Mouse (Mus musculus) heart, embryonic 13.5 days (tissue): ENCODE data around the gene Rgs13. TPM values are rescaled to one million over a fixed set of nuclear protein-coding genes. Genes with fewer than 3 reads are reported as not detected.

Experiments
- ATAC-seq: fragments of 200-750 bp; cut with Nextera tagmentation; 2 replicates; pipeline ENCODE4 v1.8.0; 2017; ENCODE audit warnings: moderate TSS enrichment; ENCODE audit not compliant: insufficient number of reproducible peaks, low FRiP score, low TSS enrichment; ENCODE audit errors: extremely low read depth
- H3K27ac ChIP-seq: fragments of 300-500 bp; sonication (generic); replicated peaks from 2 replicates; pipeline ENCODE4 v1.5.1; 2015; ENCODE audit warnings: moderate library complexity, mild to moderate bottlenecking, inconsistent platforms
- H3K27me3 ChIP-seq: fragments of 300-500 bp; sonication (generic); replicated peaks from 2 replicates; pipeline ENCODE4 v1.6.1; 2015; ENCODE audit warnings: mild to moderate bottlenecking, inconsistent platforms
- H3K36me3 ChIP-seq: fragments of 300-500 bp; sonication (generic); 2 replicates; pipeline ENCODE4 v1.6.1; 2015; ENCODE audit warnings: mild to moderate bottlenecking, inconsistent platforms
- H3K4me1 ChIP-seq: fragments of 300-500 bp; sonication (generic); 2 replicates; pipeline ENCODE4 v1.6.1; 2015; ENCODE audit warnings: inconsistent platforms
- H3K4me2 ChIP-seq: fragments of 300-500 bp; sonication (generic); 2 replicates; pipeline ENCODE4 v1.6.1; 2015; ENCODE audit warnings: inconsistent platforms, mild to moderate bottlenecking, moderate library complexity
- H3K4me3 ChIP-seq: fragments of 300-500 bp; sonication (generic); 2 replicates; pipeline ENCODE4 v1.5.1; 2015; ENCODE audit warnings: moderate library complexity, mild to moderate bottlenecking, inconsistent platforms
- H3K9ac ChIP-seq: fragments of 300-500 bp; sonication (generic); 2 replicates; pipeline ENCODE4 v1.6.1; 2015; ENCODE audit warnings: inconsistent platforms, mild to moderate bottlenecking, moderate library complexity
- H3K9me3 ChIP-seq: fragments of 300-500 bp; sonication (generic); 2 replicates; pipeline ENCODE4 v1.6.1; 2016; ENCODE audit warnings: inconsistent platforms
- WGBS: fragments of 180-500 bp; shearing (Covaris S2); methylation state at CpG from one replicate; pipeline ENCODE4 v1.1.7; 2015; ENCODE audit warnings: mixed read lengths; 5-methylcytosine and 5-hydroxymethylcytosine counted together
- polyA plus RNA-seq: library from polyadenylated mRNA; unstranded; fragments of >200 nt; fragmentation: Nextera tagmentation; extraction: Ambion mirVana; gene quantifications from 2 replicates; pipeline ENCODE4 v1.2.1, GENCODE M21; 2015

Rgs13 gene
- polyA plus RNA-seq, 1 experiment from 2014 or later, result not detected

- Histone ChIP-seq H3K27ac (no peak overlapping the region), H3K4me1 (no peaks in the 10 kb centered on the region), H3K9me3 (no peaks in the 10 kb centered on the region), H3K36me3 (no peaks in the 10 kb centered on the region), H3K4me3 (no peak overlapping the region), H3K27me3 (no peaks in the 10 kb centered on the region), H3K9ac (no peak overlapping the region), H3K4me2 (no peak overlapping the region)
- ATAC-seq, result no peak
- 77% methylated on average over 1 of the region's 1 CpGs for WGBS
These were observed 86.8 kb downstream of the Rgs13 start for GRCm38 (mm10) chr1:144090410-144090809.

Other genes with a start within 250 kb of the Rgs13 start
- 16.4 and 18.8 TPM in 2 replicates for gene Rgs2, start 173.2 kb downstream of the Rgs13 start, polyA plus RNA-seq
- 0.13 TPM in 1 of 2 replicates, not detected in the other for gene Rgs1, start 71.9 kb upstream of the Rgs13 start, polyA plus RNA-seq